ENCODE assay signal across 8 mouse cellular contexts in genomic region chr1:171222238-171223155, GRCm38 (mm10). TPM values are rescaled to one million over a fixed set of nuclear protein-coding genes. Genes with fewer than 3 reads are reported as not detected.
DNase-seq lines count a peak whose midpoint lies in the region; ATAC-seq lines count a peak whose summit lies in the region.

Gene Tomm40l (minus strand): TSS chr1:171222514.

- peak; percentile 68 to 78 for DNase-seq in adrenal gland, adult 18-20 months (ENCODE audit: low spot score in 2 of 2)
- peak; percentile 97 for DNase-seq in embryo, embryonic 11 days
- DNase-seq in gastrocnemius, postnatal 25 days = peak; percentile 97
- DNase-seq in intestine, embryonic 14.5 days (ENCODE audit: low spot score) = peak; percentile 88
- DNase-seq in left cerebral cortex, postnatal 14 days (ENCODE audit: low spot score in 2 of 2) = peak; percentile 94 to 98
- peak; percentile 96 for DNase-seq in mesoderm, embryonic 11.5 days (ENCODE audit: low read depth, low spot score)
- DNase-seq in right cerebral cortex, postnatal 36 days (ENCODE audit: low spot score in 2 of 2) = peak; percentile 96 to 98
- peak; percentile 98 for DNase-seq in yolk sac, embryonic 10.5 days (ENCODE audit: low spot score)

- H3K4me3 ChIP-seq in intestine, embryonic 14.5 days (ENCODE audit: low read depth, low read length) = peak within 1 kb of the TSS; percentile 70

- peaks cover 10% of the 10 kb centered on the region for H3K4me1 ChIP-seq in intestine, embryonic 14.5 days (replicated peaks; ENCODE audit: control insufficient read depth, insufficient read depth, low read length)

- H3K9ac ChIP-seq in intestine, embryonic 14.5 days (ENCODE audit: low read length) = peak within 1 kb of the TSS; percentile 45

- 1% methylated on average over 28 of the region's 28 CpGs for WGBS in intestine, embryonic 14.5 days

- H3K4me2 ChIP-seq in intestine, embryonic 14.5 days (ENCODE audit: low read length) = peak within 1 kb of the TSS; percentile 93

- ATAC-seq in intestine, embryonic 14.5 days (replicated peaks; ENCODE audit: low FRiP score, low TSS enrichment, low read depth) = peak; percentile 97

- H3K27me3 ChIP-seq in intestine, embryonic 14.5 days (replicated peaks; ENCODE audit: control insufficient read depth, insufficient read depth, low read length) = no peaks in the 10 kb centered on the region

- H3K36me3 ChIP-seq in intestine, embryonic 14.5 days (ENCODE audit: control insufficient read depth, insufficient read depth, low read length) = peaks cover 17% of the 10 kb centered on the region

- H3K27ac ChIP-seq in intestine, embryonic 14.5 days (ENCODE audit: low read depth) = peak within 1 kb of the TSS; percentile 67

- H3K9me3 ChIP-seq in intestine, embryonic 14.5 days (ENCODE audit: control insufficient read depth, low read length) = no peaks in the 10 kb centered on the region

- intact Hi-C loops in left cerebral cortex, postnatal 14 days (cut with DNase I) = loop anchor here (5.0 kb wide), 1 partner anchor 60 kb away; no protein-coding TSS in a partner anchor

RNA-seq across cellular contexts. Expression of gene Tomm40l, which starts in this region (rescaled TPM):
- 10 to 100 TPM; 47.7 to 67.0 TPM for total RNA-seq in adrenal gland, adult 18-20 months (2021)
- total RNA-seq in gastrocnemius, postnatal 25 days (2021) = 10 to 100 TPM; 52.0 to 52.5 TPM
- polyA plus RNA-seq in intestine, embryonic 14.5 days (2014; fragmentation: Nextera tagmentation; extraction: Ambion mirVana) = 27.2 and 31.5 TPM in 2 replicates
- total RNA-seq in left cerebral cortex, postnatal 14 days (2021) = 10 to 100 TPM; 69.6 to 72.1 TPM

Comparison
In these comparisons a context has a peak if more than half of its experiments do, and no peak if none do; other contexts are left out.
1. Peak in every context shown above with its lines: DNase-seq, ATAC-seq, H3K4me3 ChIP-seq and H3K27ac ChIP-seq.